Mouse (Mus musculus) C2C12 (cell line): Measurements from ENCODE around the gene Dhcr24.

Experiments
- CTCF ChIP-seq: IDR thresholded peaks from one replicate; pipeline ENCODE4 v1.5.1; 2011; ENCODE audit not compliant: control insufficient read depth, insufficient read depth, insufficient read length
- MYOG ChIP-seq: IDR thresholded peaks from one replicate; pipeline ENCODE4 v1.6.1; 2011; ENCODE audit not compliant: control insufficient read depth, insufficient read length; ENCODE audit errors: extremely low read depth

GRCm38 (mm10) chr4:106560846-106561781 lies at the start of gene Dhcr24:
- TF ChIP-seq MYOG (no peak), CTCF (no peak)
